Mouse (Mus musculus): ENCODE measurements around the gene Gm20388. TPM values are rescaled to one million over a fixed set of nuclear protein-coding genes. Genes with fewer than 3 reads are reported as not detected.
A peak's percentile ranks its signal among the peaks of the same experiment; 100 is the strongest.
"Not testable (repeated sequence)": the region's sequence is repeated elsewhere in the genome, so short reads cannot be mapped to it uniquely, and the experiment has no call there.

Gene Gm20388
- total RNA-seq, 2 experiments from 2014 or later, result 18.6 TPM; not detected in 1

GRCm38 (mm10) chr8:122617947-122618546 lies 2707.4 kb downstream of the Gm20388 start:
- peak; percentile 60 to 64 for DNase-seq (ENCODE audit: low spot score in 2 of 2)
- intact Hi-C loops (cut with DNase I), result loop anchor here (1.0 to 10.0 kb wide), 2 partner anchors 212 to 447 kb away; partner anchors contain the start of gene Spg7

GRCm38 (mm10) chr8:122618660-122619378 lies 2708.2 kb downstream of the Gm20388 start:
- DNase-seq (ENCODE audit: low spot score in 2 of 2), result no peak
- intact Hi-C loops (cut with DNase I), result loop anchor here (1.0 to 10.0 kb wide), 2 partner anchors 211 to 446 kb away; partner anchors contain the start of gene Spg7

GRCm38 (mm10) chr8:122620446-122620845 lies 2709.8 kb downstream of the Gm20388 start:
- intact Hi-C loops (cut with DNase I), result no loop called here
- no peak for DNase-seq (ENCODE audit: low spot score in 2 of 2)

- intact Hi-C loops (cut with DNase I), result no loop called here
- no peak for DNase-seq (ENCODE audit: low spot score in 2 of 2)
Observed at GRCm38 (mm10) chr8:122622727-122623126, 2712.1 kb downstream of the Gm20388 start, which contains the start of gene Pabpn1l. Gene Pabpn1l (minus strand): TSS chr8:122622739.

- DNase-seq (ENCODE audit: low spot score in 2 of 2), result no peak
- intact Hi-C loops (cut with DNase I), result no loop called here
Observed at GRCm38 (mm10) chr8:122623844-122624642, 2713.4 kb downstream of the Gm20388 start.

- no peak for DNase-seq (ENCODE audit: low spot score in 2 of 2)
- intact Hi-C loops (cut with DNase I), result no loop called here
Observed at GRCm38 (mm10) chr8:122624653-122625052, 2714.0 kb downstream of the Gm20388 start.

- no peak for DNase-seq (ENCODE audit: low spot score in 2 of 2)
- intact Hi-C loops (cut with DNase I), result no loop called here
Observed at GRCm38 (mm10) chr8:122625811-122626210, 2715.2 kb downstream of the Gm20388 start.

GRCm38 (mm10) chr8:122626896-122627295 lies 2716.3 kb downstream of the Gm20388 start:
- DNase-seq (ENCODE audit: low spot score in 2 of 2), result no peak
- intact Hi-C loops (cut with DNase I), result no loop called here

- no peak for DNase-seq (ENCODE audit: low spot score in 2 of 2)
- intact Hi-C loops (cut with DNase I), result no loop called here
Observed at GRCm38 (mm10) chr8:122629388-122629787, 2718.7 kb downstream of the Gm20388 start.

- intact Hi-C loops (cut with DNase I), result no loop called here
- no peak for DNase-seq (ENCODE audit: low spot score in 2 of 2)
Observed at GRCm38 (mm10) chr8:122630696-122631095, 2720.1 kb downstream of the Gm20388 start.

GRCm38 (mm10) chr8:122632134-122632533 lies 2721.5 kb downstream of the Gm20388 start:
- DNase-seq (ENCODE audit: low spot score in 2 of 2); intact Hi-C loops (cut with DNase I): not testable (repeated sequence)

- intact Hi-C loops (cut with DNase I), result no loop called here
- no peak for DNase-seq (ENCODE audit: low spot score in 2 of 2)
Observed at GRCm38 (mm10) chr8:122633205-122633604, 2722.6 kb downstream of the Gm20388 start.

- no peak for DNase-seq (ENCODE audit: low spot score in 2 of 2)
- intact Hi-C loops (cut with DNase I), result no loop called here
Observed at GRCm38 (mm10) chr8:122635878-122636802, 2725.5 kb downstream of the Gm20388 start.

- DNase-seq (ENCODE audit: low spot score in 2 of 2), result peak; percentile 30 to 75
- intact Hi-C loops (cut with DNase I), result no loop called here
Observed at GRCm38 (mm10) chr8:122636803-122637175, 2726.1 kb downstream of the Gm20388 start.

- no peak for DNase-seq (ENCODE audit: low spot score in 2 of 2)
- intact Hi-C loops (cut with DNase I), result no loop called here
Observed at GRCm38 (mm10) chr8:122637230-122637629, 2726.6 kb downstream of the Gm20388 start.

GRCm38 (mm10) chr8:122638601-122639000 lies 2728.0 kb downstream of the Gm20388 start:
- DNase-seq (ENCODE audit: low spot score in 2 of 2), result no peak
- intact Hi-C loops (cut with DNase I), result no loop called here

GRCm38 (mm10) chr8:122639521-122640248 lies 2729.0 kb downstream of the Gm20388 start:
- DNase-seq (ENCODE audit: low spot score in 2 of 2), result peak in 1 of 2 experiments; percentile 34
- intact Hi-C loops (cut with DNase I), result loop anchor here (2.0 kb wide), 1 partner anchor 29 kb away; no protein-coding TSS in a partner anchor

GRCm38 (mm10) chr8:122640825-122641224 lies 2730.2 kb downstream of the Gm20388 start:
- DNase-seq (ENCODE audit: low spot score in 2 of 2), result no peak
- intact Hi-C loops (cut with DNase I), result loop anchor here (1.0 to 2.0 kb wide), 3 partner anchors 28 to 111 kb away; no protein-coding TSS in a partner anchor
